9 mouse cellular contexts compared by ENCODE assay signal in genomic region chr17:83218189-83218588, GRCm38 (mm10). TPM values are rescaled to one million over a fixed set of nuclear protein-coding genes. Genes with fewer than 3 reads are reported as not detected.
DNase-seq lines count a peak whose midpoint lies in the region; ATAC-seq and TF ChIP-seq lines count a peak whose summit lies in the region.
"Had no signal": no experiment of that assay in that cellular context is flagged by ENCODE, and none has a peak within 500 bp of the region (broad histone marks: within the 10 kb centered on the region; RNA-seq: fewer than 3 reads in every experiment).

No protein-coding gene starts in this region.

- no peak for DNase-seq in heart, adult 2 months
- DNase-seq in heart, adult 18-20 months = no peak
- DNase-seq in embryonic facial prominence, embryonic 14.5 days (ENCODE audit: low spot score) = no peak
- DNase-seq in intestine, embryonic 14.5 days (ENCODE audit: low spot score) = no peak
- DNase-seq in Muller cell, postnatal 12 days (ENCODE audit: inconsistent ontology term) = no peak
- DNase-seq in layer of hippocampus, adult 9-11 months = no peak
- DNase-seq in natural killer cell, adult 2 months (ENCODE audit: low spot score in 2 of 2) = no peak

- no peak for TF ChIP-seq CTCF in heart, adult 2 months (IDR thresholded peaks at IDR 0.05)

- H3K9ac ChIP-seq in heart, adult 2 months (ENCODE audit: low read depth, low read length) = peak overlapping the region; percentile 10; the same call in 1 of the 2 replicates
- peak overlapping the region; percentile 90 for H3K9ac ChIP-seq in embryonic facial prominence, embryonic 14.5 days (ENCODE audit: low read depth, low read length)
- peak overlapping the region; percentile 98 for H3K9ac ChIP-seq in intestine, embryonic 14.5 days (ENCODE audit: low read length)
- H3K9ac ChIP-seq in midbrain, embryonic 15.5 days = no peak overlapping the region

- peak overlapping the region; percentile 85 for H3K4me2 ChIP-seq in embryonic facial prominence, embryonic 14.5 days (ENCODE audit: low read depth, low read length)
- H3K4me2 ChIP-seq in intestine, embryonic 14.5 days (ENCODE audit: low read length) = peak overlapping the region; percentile 89
- H3K4me2 ChIP-seq in midbrain, embryonic 15.5 days = peak overlapping the region; percentile 95

- H3K4me1 ChIP-seq in heart, adult 2 months (ENCODE audit: control insufficient read depth, insufficient read depth, low read length) = peaks cover 15% of the 10 kb centered on the region
- peaks cover 10% of the 10 kb centered on the region for H3K4me1 ChIP-seq in embryonic facial prominence, embryonic 14.5 days (ENCODE audit: control insufficient read depth, insufficient read depth, low read length)
- peaks cover 61% of the 10 kb centered on the region for H3K4me1 ChIP-seq in intestine, embryonic 14.5 days (replicated peaks; ENCODE audit: control insufficient read depth, insufficient read depth, low read length)
- H3K4me1 ChIP-seq in midbrain, embryonic 15.5 days = peaks cover 52% of the 10 kb centered on the region

- no peaks in the 10 kb centered on the region for H3K27me3 ChIP-seq in heart, adult 2 months (ENCODE audit: control insufficient read depth, insufficient read depth, low read length)
- H3K27me3 ChIP-seq in embryonic facial prominence, embryonic 14.5 days (replicated peaks; ENCODE audit: control insufficient read depth, insufficient read depth, low read length) = no peaks in the 10 kb centered on the region
- no peaks in the 10 kb centered on the region for H3K27me3 ChIP-seq in intestine, embryonic 14.5 days (replicated peaks; ENCODE audit: control insufficient read depth, insufficient read depth, low read length)
- H3K27me3 ChIP-seq in midbrain, embryonic 15.5 days (replicated peaks) = peaks cover 56% of the 10 kb centered on the region

- H3K9me3 ChIP-seq in embryonic facial prominence, embryonic 14.5 days (ENCODE audit: control insufficient read depth, low read length) = no peaks in the 10 kb centered on the region
- H3K9me3 ChIP-seq in intestine, embryonic 14.5 days (ENCODE audit: control insufficient read depth, low read length) = no peaks in the 10 kb centered on the region
- no peaks in the 10 kb centered on the region for H3K9me3 ChIP-seq in midbrain, embryonic 15.5 days
- H3K9me3 ChIP-seq: megakaryocyte, embryonic 14.5 days had no signal

- no peak for ATAC-seq in embryonic facial prominence, embryonic 14.5 days (ENCODE audit: low read depth)
- ATAC-seq in intestine, embryonic 14.5 days (replicated peaks; ENCODE audit: low FRiP score, low TSS enrichment, low read depth) = no peak
- no peak for ATAC-seq in midbrain, embryonic 15.5 days (replicated peaks)

- intact Hi-C loops in heart, adult 2 months (cut with DNase I) = no loop called here

- no peak for TF ChIP-seq POLR2A in heart, adult 2 months (IDR thresholded peaks at IDR 0.05; ENCODE audit: insufficient read depth, low read depth, low read length)

- WGBS in heart, adult 2 months = 51% methylated on average over 2 of the region's 2 CpGs
- 41% methylated on average over 2 of the region's 2 CpGs for WGBS in embryonic facial prominence, embryonic 14.5 days
- 24% methylated on average over 2 of the region's 2 CpGs for WGBS in intestine, embryonic 14.5 days
- 36% methylated on average over 2 of the region's 2 CpGs for WGBS in midbrain, embryonic 15.5 days

- H3K4me3 ChIP-seq in heart, adult 2 months = peak overlapping the region; percentile 20; the same call in 1 of the 2 replicates
- H3K4me3 ChIP-seq in embryonic facial prominence, embryonic 14.5 days (ENCODE audit: low read depth, low read length) = peak overlapping the region; percentile 68
- peak overlapping the region; percentile 89 for H3K4me3 ChIP-seq in intestine, embryonic 14.5 days (ENCODE audit: low read depth, low read length)
- H3K4me3 ChIP-seq in midbrain, embryonic 15.5 days = 0 out of 2 replicates have a peak overlapping the region, but pooled peaks have one; percentile 3
- H3K4me3 ChIP-seq: megakaryocyte, embryonic 14.5 days had no signal

- H3K27ac ChIP-seq in heart, adult 2 months = peak overlapping the region; percentile 79
- no peak overlapping the region for H3K27ac ChIP-seq in embryonic facial prominence, embryonic 14.5 days (replicated peaks; ENCODE audit: low read depth, low read length)
- H3K27ac ChIP-seq in intestine, embryonic 14.5 days (ENCODE audit: low read depth) = 0 out of 2 replicates have a peak overlapping the region, but pooled peaks have one; percentile 43
- H3K27ac ChIP-seq in midbrain, embryonic 15.5 days = no peak overlapping the region

- H3K79me2 ChIP-seq in heart, adult 2 months (replicated peaks; ENCODE audit: control insufficient read depth, insufficient read depth, low read length) = no peaks in the 10 kb centered on the region; the same call in 1 of the 2 replicates

- no peak for TF ChIP-seq EP300 in heart, adult 2 months (IDR thresholded peaks at IDR 0.05; ENCODE audit: insufficient read depth, low read depth, low read length)

- no peaks in the 10 kb centered on the region for H3K36me3 ChIP-seq in heart, adult 2 months (ENCODE audit: control insufficient read depth, insufficient read depth, low read length)
- H3K36me3 ChIP-seq in embryonic facial prominence, embryonic 14.5 days (ENCODE audit: control insufficient read depth, insufficient read depth, low read length) = peaks cover 24% of the 10 kb centered on the region
- peaks cover 32% of the 10 kb centered on the region for H3K36me3 ChIP-seq in intestine, embryonic 14.5 days (ENCODE audit: control insufficient read depth, insufficient read depth, low read length)
- no peaks in the 10 kb centered on the region for H3K36me3 ChIP-seq in midbrain, embryonic 15.5 days (replicated peaks)

RNA-seq across cellular contexts. Expression of gene Pkdcc, which starts 3.1 kb away (rescaled TPM):
- 10 to 100 TPM; 45.5 to 45.7 TPM for total RNA-seq in heart, adult 2 months (2021)
- 63.0 and 81.8 TPM in 2 replicates for polyA plus RNA-seq in heart, adult 2 months (2012; rRNA removed)
- 10 to 100 TPM; 43.1 to 57.1 TPM for total RNA-seq in heart, adult 18-20 months (2021)
- 26.2 and 29.9 TPM in 2 replicates for polyA plus RNA-seq in embryonic facial prominence, embryonic 14.5 days (2014; fragmentation: Nextera tagmentation; extraction: Ambion mirVana)
- polyA plus RNA-seq in intestine, embryonic 14.5 days (2014; fragmentation: Nextera tagmentation; extraction: Ambion mirVana) = 33.3 and 44.2 TPM in 2 replicates
- 4.3 and 5.5 TPM in 2 replicates for polyA plus RNA-seq in midbrain, embryonic 15.5 days (2015; fragmentation: Nextera tagmentation; extraction: Ambion mirVana)

Comparison
In these comparisons a context has a peak if more than half of its experiments do, and no peak if none do; other contexts are left out.
1. H3K27ac ChIP-seq: peak in heart, adult 2 months (single experiment) and intestine, embryonic 14.5 days (single experiment); none in embryonic facial prominence, embryonic 14.5 days (single experiment) and midbrain, embryonic 15.5 days (single experiment).
2. H3K4me3 ChIP-seq: peak in every context shown above with its lines; median percentile 89 in intestine, embryonic 14.5 days; 68 in embryonic facial prominence, embryonic 14.5 days; 20 in heart, adult 2 months; 3 in midbrain, embryonic 15.5 days.
3. Peak in every context shown above with its lines, with median percentiles within 50 percentile points of each other: H3K4me2 ChIP-seq.